Mouse (Mus musculus) lung, adult 2 months (tissue): ENCODE measurements at regions not wholly inside any gene's neighbourhood (a gene's known extent, or its start where the extent isn't known, plus 50 kb on each side); places are given as distances from the start of the nearest gene placed in this dataset.

Experiments used
- CTCF ChIP-seq: fragments of 200-500 bp; IDR thresholded peaks from 2 replicates; pipeline ENCODE4 v1.5.1; 2011; ENCODE audit warnings: mild to moderate bottlenecking, low read length, control low read depth; ENCODE audit not compliant: insufficient read depth
- POLR2A ChIP-seq: fragments of 200-500 bp; IDR thresholded peaks from 2 replicates; pipeline ENCODE4 v1.6.1; 2011; ENCODE audit warnings: low read depth, mild to moderate bottlenecking, control low read depth, low read length, borderline replicate concordance; ENCODE audit errors: extremely low read depth

DNA sequence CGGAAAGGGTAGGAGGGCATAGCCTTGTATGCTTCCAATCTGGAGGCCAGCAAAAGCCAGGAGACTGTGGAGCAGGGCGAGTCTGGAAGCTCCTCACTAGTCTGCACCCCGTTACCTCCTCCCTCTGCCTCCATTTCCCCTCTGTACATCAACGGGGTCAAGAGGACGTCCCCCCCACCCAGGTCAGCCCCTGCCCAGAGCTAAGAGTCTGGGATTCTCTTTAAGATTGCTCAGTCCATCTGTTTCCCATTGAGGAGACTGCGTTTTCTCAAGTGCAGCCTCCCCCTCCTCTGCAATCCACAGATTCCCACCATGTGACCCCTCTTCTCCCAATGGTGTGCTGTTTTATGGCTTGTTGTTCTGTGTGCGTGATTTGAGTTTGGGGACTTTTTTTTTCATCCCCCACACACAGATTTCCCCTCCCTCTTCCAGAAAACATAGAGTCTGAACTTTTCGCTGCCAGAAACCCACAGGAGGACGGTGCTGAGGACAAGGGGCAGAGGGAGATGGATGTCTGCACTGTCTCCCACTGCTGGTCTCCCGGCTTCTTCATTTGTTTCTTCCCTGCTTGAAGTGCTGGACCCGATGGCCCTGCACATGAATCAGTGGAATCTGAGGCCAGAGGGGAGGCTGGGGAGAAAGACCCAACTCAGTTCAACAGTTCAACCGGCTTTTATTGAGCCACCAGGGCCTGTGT, 162.6 kb downstream of the Cyp26b1 start:
- TF ChIP-seq CTCF: no peak
- no peak for TF ChIP-seq POLR2A
